Mouse (Mus musculus): ENCODE measurements at regions not wholly inside any gene's neighbourhood (a gene's known extent, or its start where the extent isn't known, plus 50 kb on each side); places are given as distances from the start of the nearest gene placed in this dataset.

DNA sequence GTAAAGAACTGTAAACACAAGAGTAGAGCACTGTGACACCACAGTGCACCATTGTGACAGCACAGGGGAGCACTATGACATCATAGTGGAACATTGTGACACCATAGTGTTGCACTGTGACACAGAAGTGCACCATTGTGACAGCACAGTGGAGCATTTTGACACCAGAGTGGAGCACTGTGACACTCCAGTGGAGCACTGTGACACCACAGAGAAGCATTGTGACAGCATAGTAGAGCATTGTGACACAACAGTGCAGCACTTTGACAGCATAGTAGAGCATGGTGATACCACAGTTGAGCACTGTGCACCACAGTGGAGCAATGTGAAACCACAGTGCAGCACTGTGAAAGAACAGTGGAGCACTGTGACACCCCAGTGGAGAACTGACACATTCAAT is 2750.4 kb upstream of the Gm8797 start:
- Histone ChIP-seq H3K9me3 (replicated peaks; ENCODE audit: control insufficient read depth, low read length) (peaks cover 26% of the 10 kb centered on the region), H3K4me2 (ENCODE audit: low read depth, low read length) (no peak overlapping the region), H3K4me1 (ENCODE audit: control insufficient read depth, insufficient read depth, low read length) (no peaks in the 10 kb centered on the region), H3K36me3 (ENCODE audit: control insufficient read depth, insufficient read depth, low read length) (no peaks in the 10 kb centered on the region), H3K27me3 (ENCODE audit: control insufficient read depth, insufficient read depth, low read length) (no peaks in the 10 kb centered on the region), H3K9ac (ENCODE audit: low read length) (no peak overlapping the region), H3K27ac (ENCODE audit: low read length) (no peak overlapping the region), H3K4me3 (replicated peaks; ENCODE audit: low read length) (no peak overlapping the region)
- no peak for ATAC-seq (ENCODE audit: insufficient read depth, low FRiP score)

DNA sequence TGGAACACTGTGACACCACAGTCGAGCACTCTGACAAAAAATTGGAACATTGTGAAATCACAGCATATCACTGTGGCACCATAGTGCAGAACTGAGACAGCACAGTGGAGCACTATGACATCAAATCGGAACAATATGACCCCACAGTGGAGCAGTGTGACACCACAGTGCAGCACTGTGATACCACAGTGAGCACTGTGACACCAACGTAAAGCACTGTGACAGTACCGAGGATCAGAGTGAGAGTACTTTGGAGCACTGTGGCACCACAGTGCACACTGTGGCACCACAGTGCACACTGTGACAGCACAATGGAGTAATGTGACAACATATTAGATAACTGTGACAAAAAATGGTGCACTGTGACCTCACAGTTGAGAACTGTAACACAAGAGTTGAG is 2749.4 kb upstream of the Gm8797 start:
- H3K9ac ChIP-seq (ENCODE audit: low read length), result no peak overlapping the region
- peaks cover 26% of the 10 kb centered on the region for H3K9me3 ChIP-seq (replicated peaks; ENCODE audit: control insufficient read depth, low read length)
- no peaks in the 10 kb centered on the region for H3K4me1 ChIP-seq (ENCODE audit: control insufficient read depth, insufficient read depth, low read length)
- no peak overlapping the region for H3K4me2 ChIP-seq (ENCODE audit: low read depth, low read length)
- no peak overlapping the region for H3K4me3 ChIP-seq (replicated peaks; ENCODE audit: low read length)
- no peaks in the 10 kb centered on the region for H3K36me3 ChIP-seq (ENCODE audit: control insufficient read depth, insufficient read depth, low read length)
- no peaks in the 10 kb centered on the region for H3K27me3 ChIP-seq (ENCODE audit: control insufficient read depth, insufficient read depth, low read length)
- WGBS, result 71% methylated on average over 4 of the region's 4 CpGs
- H3K27ac ChIP-seq (ENCODE audit: low read length), result no peak overlapping the region
- ATAC-seq (ENCODE audit: insufficient read depth, low FRiP score), result peak; percentile 28; the same call in 1 of the 2 replicates

DNA sequence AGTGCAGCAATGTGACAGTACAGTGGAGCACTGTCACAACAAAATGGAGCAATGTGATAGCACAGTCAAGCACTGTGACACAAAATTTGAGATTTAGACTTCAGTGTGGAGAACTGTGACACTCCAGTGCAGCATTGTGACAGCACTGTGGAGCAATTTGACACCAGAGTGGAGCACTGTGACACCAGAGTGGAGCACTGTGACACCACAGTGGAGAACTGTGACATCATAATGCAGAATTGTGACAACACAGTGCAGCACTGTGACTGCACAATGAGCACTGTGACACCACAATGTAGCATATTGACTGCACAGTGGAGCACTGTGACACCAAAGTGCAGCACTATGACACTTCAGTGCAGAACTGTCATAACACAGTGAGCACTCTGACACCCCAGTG is 2749.0 kb upstream of the Gm8797 start:
- ATAC-seq (ENCODE audit: insufficient read depth, low FRiP score), result peak; percentile 59; the same call in 1 of the 2 replicates
- peaks cover 26% of the 10 kb centered on the region for H3K9me3 ChIP-seq (replicated peaks; ENCODE audit: control insufficient read depth, low read length)
- H3K4me1 ChIP-seq (ENCODE audit: control insufficient read depth, insufficient read depth, low read length), result no peaks in the 10 kb centered on the region

DNA sequence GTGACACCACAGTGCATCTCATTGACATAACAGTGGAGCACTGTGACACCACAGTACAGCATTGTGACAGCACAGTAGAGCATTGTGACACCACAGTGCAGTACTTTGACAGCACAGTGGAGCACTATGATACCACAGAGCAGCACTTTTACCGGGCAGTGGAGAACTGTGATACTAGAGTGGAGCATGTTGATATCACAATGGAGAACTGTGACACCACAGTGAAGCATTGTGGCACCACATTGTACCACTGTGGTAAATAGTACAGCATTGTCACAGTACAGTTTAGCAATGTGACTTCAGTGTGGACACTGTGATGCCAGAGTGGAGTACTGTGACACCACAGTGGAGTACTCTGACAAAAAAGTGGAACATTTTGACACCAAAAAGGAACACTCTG is 2747.2 kb upstream of the Gm8797 start:
- no peak overlapping the region for H3K4me2 ChIP-seq (ENCODE audit: low read depth, low read length)
- peaks cover 31% of the 10 kb centered on the region for H3K9me3 ChIP-seq (replicated peaks; ENCODE audit: control insufficient read depth, low read length)
- no peak for ATAC-seq (ENCODE audit: insufficient read depth, low FRiP score)
- no peaks in the 10 kb centered on the region for H3K36me3 ChIP-seq (ENCODE audit: control insufficient read depth, insufficient read depth, low read length)
- 75% methylated on average over 1 of the region's 1 CpGs for WGBS
- no peaks in the 10 kb centered on the region for H3K27me3 ChIP-seq (ENCODE audit: control insufficient read depth, insufficient read depth, low read length)
- H3K9ac ChIP-seq (ENCODE audit: low read length), result no peak overlapping the region
- H3K4me3 ChIP-seq (replicated peaks; ENCODE audit: low read length), result no peak overlapping the region
- H3K4me1 ChIP-seq (ENCODE audit: control insufficient read depth, insufficient read depth, low read length), result no peaks in the 10 kb centered on the region
- H3K27ac ChIP-seq (ENCODE audit: low read length), result no peak overlapping the region

More for the DNA sequence above, 2749.0 kb upstream of the Gm8797 start:
- no peak overlapping the region for H3K27ac ChIP-seq (ENCODE audit: low read length)
- no peak overlapping the region for H3K9ac ChIP-seq (ENCODE audit: low read length)
- no peak overlapping the region for H3K4me2 ChIP-seq (ENCODE audit: low read depth, low read length)
- no peak overlapping the region for H3K4me3 ChIP-seq (replicated peaks; ENCODE audit: low read length)
- no peaks in the 10 kb centered on the region for H3K36me3 ChIP-seq (ENCODE audit: control insufficient read depth, insufficient read depth, low read length)
- H3K27me3 ChIP-seq (ENCODE audit: control insufficient read depth, insufficient read depth, low read length), result no peaks in the 10 kb centered on the region

DNA sequence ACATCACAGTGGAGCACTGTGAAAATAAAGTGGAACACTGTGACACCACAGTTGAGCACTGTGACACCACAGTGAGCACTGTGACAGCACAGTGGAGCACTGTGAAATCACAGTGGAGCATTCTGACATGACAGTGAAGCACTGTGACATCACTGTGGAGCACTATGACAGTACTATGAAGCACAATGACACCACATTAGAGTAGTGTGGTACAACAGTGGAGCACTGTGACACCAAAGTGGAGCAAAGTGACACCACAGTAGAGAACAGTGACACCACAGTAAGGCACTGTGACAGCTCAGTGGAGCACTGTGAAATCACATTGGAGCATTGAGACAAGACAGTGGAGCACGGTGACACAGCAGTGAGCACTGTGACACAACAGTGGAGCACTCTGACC is 2739.5 kb upstream of the Gm8797 start:
- Histone ChIP-seq H3K4me2 (ENCODE audit: low read depth, low read length) (no peak overlapping the region), H3K4me1 (ENCODE audit: control insufficient read depth, insufficient read depth, low read length) (no peaks in the 10 kb centered on the region), H3K27me3 (ENCODE audit: control insufficient read depth, insufficient read depth, low read length) (no peaks in the 10 kb centered on the region), H3K9ac (ENCODE audit: low read length) (no peak overlapping the region), H3K36me3 (ENCODE audit: control insufficient read depth, insufficient read depth, low read length) (no peaks in the 10 kb centered on the region), H3K4me3 (replicated peaks; ENCODE audit: low read length) (no peak overlapping the region), H3K9me3 (replicated peaks; ENCODE audit: control insufficient read depth, low read length) (peaks cover 43% of the 10 kb centered on the region), H3K27ac (ENCODE audit: low read length) (no peak overlapping the region)
- WGBS, result 54% methylated on average over 1 of the region's 1 CpGs
- ATAC-seq (ENCODE audit: insufficient read depth, low FRiP score), result no peak

DNA sequence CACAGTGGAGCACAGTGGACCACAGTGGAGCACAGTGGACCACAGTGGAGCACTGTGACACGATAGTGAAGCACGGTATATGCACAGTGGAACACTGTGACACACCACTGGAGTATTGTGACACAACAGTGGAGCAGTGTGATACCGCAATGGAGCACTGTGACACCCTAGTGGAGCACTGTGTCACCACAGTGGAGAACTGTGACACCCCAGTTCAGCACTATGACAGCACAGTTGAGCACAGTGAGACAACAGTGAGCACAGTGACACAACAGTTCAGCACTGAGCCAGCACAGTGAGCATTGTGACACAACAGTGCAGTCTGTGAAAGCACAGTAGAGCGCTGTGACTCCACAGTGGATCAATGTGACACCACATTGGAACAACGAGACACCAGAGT is 2737.7 kb upstream of the Gm8797 start:
- no peak overlapping the region for H3K27ac ChIP-seq (ENCODE audit: low read length)
- no peak overlapping the region for H3K4me2 ChIP-seq (ENCODE audit: low read depth, low read length)
- WGBS, result 75% methylated on average over 5 of the region's 5 CpGs
- H3K9ac ChIP-seq (ENCODE audit: low read length), result no peak overlapping the region
- H3K36me3 ChIP-seq (ENCODE audit: control insufficient read depth, insufficient read depth, low read length), result no peaks in the 10 kb centered on the region
- H3K9me3 ChIP-seq (replicated peaks; ENCODE audit: control insufficient read depth, low read length), result peaks cover 48% of the 10 kb centered on the region
- no peaks in the 10 kb centered on the region for H3K27me3 ChIP-seq (ENCODE audit: control insufficient read depth, insufficient read depth, low read length)
- no peak for ATAC-seq (ENCODE audit: insufficient read depth, low FRiP score)
- no peak overlapping the region for H3K4me3 ChIP-seq (replicated peaks; ENCODE audit: low read length)
- H3K4me1 ChIP-seq (ENCODE audit: control insufficient read depth, insufficient read depth, low read length), result no peaks in the 10 kb centered on the region

DNA sequence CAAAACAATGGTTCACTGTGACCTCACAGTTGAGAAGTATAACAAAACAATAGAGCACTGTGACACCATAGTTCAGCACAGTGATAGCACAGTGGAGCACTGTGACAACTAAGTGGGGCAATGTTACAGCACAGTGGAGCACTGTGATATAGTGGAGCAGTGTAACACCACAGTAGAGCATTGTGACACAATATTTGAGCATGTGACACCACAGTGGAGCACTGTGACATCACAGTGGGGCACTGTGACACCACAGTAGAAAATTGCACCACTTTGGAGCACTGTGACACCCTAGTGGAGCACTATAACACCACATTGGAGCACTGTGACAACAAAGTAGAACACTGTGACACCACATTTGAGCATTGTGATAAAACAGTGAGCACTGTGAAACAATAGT is 2735.6 kb upstream of the Gm8797 start:
- H3K4me3 ChIP-seq (replicated peaks; ENCODE audit: low read length), result no peak overlapping the region
- H3K4me1 ChIP-seq (ENCODE audit: control insufficient read depth, insufficient read depth, low read length), result no peaks in the 10 kb centered on the region
- H3K9me3 ChIP-seq (replicated peaks; ENCODE audit: control insufficient read depth, low read length), result peaks cover 42% of the 10 kb centered on the region
- H3K27ac ChIP-seq (ENCODE audit: low read length), result no peak overlapping the region
- no peak overlapping the region for H3K4me2 ChIP-seq (ENCODE audit: low read depth, low read length)
- no peaks in the 10 kb centered on the region for H3K36me3 ChIP-seq (ENCODE audit: control insufficient read depth, insufficient read depth, low read length)
- no peaks in the 10 kb centered on the region for H3K27me3 ChIP-seq (ENCODE audit: control insufficient read depth, insufficient read depth, low read length)
- H3K9ac ChIP-seq (ENCODE audit: low read length), result no peak overlapping the region
- 0 out of 2 replicates have a peak, but pooled peaks have one; percentile 45 for ATAC-seq (ENCODE audit: insufficient read depth, low FRiP score)

DNA sequence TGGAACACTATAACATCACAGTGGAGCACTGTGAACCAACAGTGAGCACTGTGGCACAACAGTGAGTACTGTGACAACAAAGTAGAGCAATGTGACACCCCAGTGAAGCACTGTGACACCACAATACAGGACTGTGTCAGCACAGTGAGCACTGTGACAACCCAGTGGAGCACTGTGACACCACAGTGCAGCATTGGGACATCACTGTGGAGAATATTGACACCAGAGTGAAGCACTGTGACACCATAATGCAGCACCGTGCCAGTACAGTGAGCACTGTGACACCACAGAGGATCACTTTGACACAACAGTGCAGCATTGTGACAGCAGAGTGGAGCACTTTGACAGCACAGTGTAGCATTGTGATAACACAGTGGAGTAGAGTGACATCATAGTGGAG is 2734.0 kb upstream of the Gm8797 start:
- no peak overlapping the region for H3K4me2 ChIP-seq (ENCODE audit: low read depth, low read length)
- no peaks in the 10 kb centered on the region for H3K36me3 ChIP-seq (ENCODE audit: control insufficient read depth, insufficient read depth, low read length)
- H3K4me3 ChIP-seq (replicated peaks; ENCODE audit: low read length), result no peak overlapping the region
- H3K27ac ChIP-seq (ENCODE audit: low read length), result no peak overlapping the region
- 80% methylated on average over 1 of the region's 1 CpGs for WGBS
- H3K27me3 ChIP-seq (ENCODE audit: control insufficient read depth, insufficient read depth, low read length), result no peaks in the 10 kb centered on the region
- no peak overlapping the region for H3K9ac ChIP-seq (ENCODE audit: low read length)
- no peaks in the 10 kb centered on the region for H3K4me1 ChIP-seq (ENCODE audit: control insufficient read depth, insufficient read depth, low read length)
- peaks cover 31% of the 10 kb centered on the region for H3K9me3 ChIP-seq (replicated peaks; ENCODE audit: control insufficient read depth, low read length)
- peak; percentile 34; the same call in 1 of the 2 replicates for ATAC-seq (ENCODE audit: insufficient read depth, low FRiP score)

DNA sequence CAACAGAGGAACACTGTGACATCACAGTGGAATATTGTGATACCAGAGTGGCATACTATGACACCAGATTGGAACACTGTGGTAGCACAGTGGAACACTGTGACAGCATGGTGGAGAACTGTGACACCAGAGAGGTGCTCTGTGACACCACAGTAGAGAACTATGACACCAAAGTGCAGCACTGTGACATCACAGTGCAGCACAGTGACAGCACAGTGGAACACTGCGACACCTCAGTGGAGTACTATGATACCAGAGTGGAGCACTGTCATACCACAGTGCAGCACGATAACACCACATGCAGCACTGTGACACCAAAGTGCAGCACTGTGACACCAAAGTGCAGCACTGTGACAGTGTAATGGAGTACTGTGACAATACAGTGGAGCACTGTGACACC is 2717.8 kb upstream of the Gm8797 start:
- Histone ChIP-seq H3K4me3 (replicated peaks; ENCODE audit: low read length) (no peak overlapping the region), H3K27ac (ENCODE audit: low read length) (no peak overlapping the region), H3K9ac (ENCODE audit: low read length) (no peak overlapping the region), H3K4me2 (ENCODE audit: low read depth, low read length) (no peak overlapping the region), H3K4me1 (ENCODE audit: control insufficient read depth, insufficient read depth, low read length) (no peaks in the 10 kb centered on the region), H3K27me3 (ENCODE audit: control insufficient read depth, insufficient read depth, low read length) (no peaks in the 10 kb centered on the region), H3K9me3 (replicated peaks; ENCODE audit: control insufficient read depth, low read length) (peaks cover 11% of the 10 kb centered on the region; the same call in 1 of the 2 replicates), H3K36me3 (ENCODE audit: control insufficient read depth, insufficient read depth, low read length) (no peaks in the 10 kb centered on the region)
- WGBS, result 85% methylated on average over 2 of the region's 2 CpGs
- ATAC-seq (ENCODE audit: insufficient read depth, low FRiP score), result peak; percentile 21; the same call in 1 of the 2 replicates

Data from stomach, embryonic 16.5 days (tissue).